Mouse (Mus musculus): ENCODE data around the gene Lhfp.
"Not testable (repeated sequence)": the region's sequence is repeated elsewhere in the genome, so short reads cannot be mapped to it uniquely, and the experiment has no call there.

The Lhfp gene

GRCm38 (mm10) chr3:53087156-53087805, 46.0 kb downstream of the Lhfp start:
- no peak for DNase-seq (ENCODE audit: extremely low read depth, low read depth, low spot score)

GRCm38 (mm10) chr3:53089921-53090320, 48.6 kb downstream of the Lhfp start:
- DNase-seq (ENCODE audit: extremely low read depth, low read depth, low spot score), result no peak

GRCm38 (mm10) chr3:53100210-53100609, 58.9 kb downstream of the Lhfp start:
- no peak for DNase-seq (ENCODE audit: extremely low read depth, low read depth, low spot score)

- no peak for DNase-seq (ENCODE audit: extremely low read depth, low read depth, low spot score)
Observed at GRCm38 (mm10) chr3:53100803-53101202, 59.5 kb downstream of the Lhfp start.

GRCm38 (mm10) chr3:53101711-53102110, 60.4 kb downstream of the Lhfp start:
- no peak for DNase-seq (ENCODE audit: extremely low read depth, low read depth, low spot score)

GRCm38 (mm10) chr3:53102131-53102756, 60.9 kb downstream of the Lhfp start:
- DNase-seq (ENCODE audit: extremely low read depth, low read depth, low spot score), result no peak

- no peak for DNase-seq (ENCODE audit: extremely low read depth, low read depth, low spot score)
Observed at GRCm38 (mm10) chr3:53102757-53103153, 61.4 kb downstream of the Lhfp start.

GRCm38 (mm10) chr3:53108594-53109373, 67.5 kb downstream of the Lhfp start:
- no peak for DNase-seq (ENCODE audit: extremely low read depth, low read depth, low spot score)

GRCm38 (mm10) chr3:53109879-53110278, 68.6 kb downstream of the Lhfp start:
- no peak for DNase-seq (ENCODE audit: extremely low read depth, low read depth, low spot score)

- no peak for DNase-seq (ENCODE audit: extremely low read depth, low read depth, low spot score)
Observed at GRCm38 (mm10) chr3:53112048-53112447, 70.7 kb downstream of the Lhfp start.

- DNase-seq (ENCODE audit: extremely low read depth, low read depth, low spot score), result not testable (repeated sequence)
Observed at GRCm38 (mm10) chr3:53118755-53119154, 77.4 kb downstream of the Lhfp start.

GRCm38 (mm10) chr3:53119978-53120377, 78.7 kb downstream of the Lhfp start:
- no peak for DNase-seq (ENCODE audit: extremely low read depth, low read depth, low spot score)

GRCm38 (mm10) chr3:53125495-53125894, 84.2 kb downstream of the Lhfp start:
- no peak for DNase-seq (ENCODE audit: extremely low read depth, low read depth, low spot score)

GRCm38 (mm10) chr3:53138785-53139184, 97.5 kb downstream of the Lhfp start:
- DNase-seq (ENCODE audit: extremely low read depth, low read depth, low spot score), result no peak

GRCm38 (mm10) chr3:53139205-53139604, 97.9 kb downstream of the Lhfp start:
- DNase-seq (ENCODE audit: extremely low read depth, low read depth, low spot score), result no peak

GRCm38 (mm10) chr3:53139642-53140041, 98.3 kb downstream of the Lhfp start:
- no peak for DNase-seq (ENCODE audit: extremely low read depth, low read depth, low spot score)

GRCm38 (mm10) chr3:53142528-53142927, 101.2 kb downstream of the Lhfp start:
- no peak for DNase-seq (ENCODE audit: extremely low read depth, low read depth, low spot score)

GRCm38 (mm10) chr3:53145526-53145925, 104.2 kb downstream of the Lhfp start:
- no peak for DNase-seq (ENCODE audit: extremely low read depth, low read depth, low spot score)

GRCm38 (mm10) chr3:53145946-53146345, 104.6 kb downstream of the Lhfp start:
- DNase-seq (ENCODE audit: extremely low read depth, low read depth, low spot score), result no peak

- DNase-seq (ENCODE audit: extremely low read depth, low read depth, low spot score), result no peak
Observed at GRCm38 (mm10) chr3:53147001-53147400, 105.7 kb downstream of the Lhfp start.

GRCm38 (mm10) chr3:53148751-53149150, 107.4 kb downstream of the Lhfp start:
- DNase-seq (ENCODE audit: extremely low read depth, low read depth, low spot score), result no peak
